Mouse (Mus musculus) naive thymus-derived CD4-positive, alpha-beta T cell, adult 2 months (primary cell): ENCODE data around the gene Trim13.

ENCODE experiments used
- DNase-seq: peaks from one replicate; pipeline ENCODE4 v3.0.0-alpha.2; 2011; ENCODE audit warnings: low read depth

The Trim13 gene

DNA sequence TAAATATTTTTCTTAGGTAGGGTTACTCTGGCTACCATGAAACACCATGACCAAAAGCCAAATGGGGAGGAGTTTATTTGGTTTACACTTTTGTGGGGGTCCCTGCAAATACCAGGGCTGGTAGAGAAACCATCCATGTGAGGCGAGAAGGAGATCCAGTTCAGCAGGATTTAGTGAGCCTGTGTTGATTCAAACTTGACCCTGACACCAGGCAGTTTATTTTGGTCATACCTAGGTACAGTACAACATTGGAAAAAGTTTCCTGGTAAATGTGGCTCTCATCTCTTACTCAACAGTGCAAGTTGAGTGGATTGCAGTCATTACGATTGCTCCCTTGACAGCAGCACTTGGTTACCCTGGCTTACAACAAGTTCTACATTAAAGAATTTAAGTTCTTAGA lies 15.3 kb downstream of the Trim13 start:
- DNase-seq, result no peak

DNA sequence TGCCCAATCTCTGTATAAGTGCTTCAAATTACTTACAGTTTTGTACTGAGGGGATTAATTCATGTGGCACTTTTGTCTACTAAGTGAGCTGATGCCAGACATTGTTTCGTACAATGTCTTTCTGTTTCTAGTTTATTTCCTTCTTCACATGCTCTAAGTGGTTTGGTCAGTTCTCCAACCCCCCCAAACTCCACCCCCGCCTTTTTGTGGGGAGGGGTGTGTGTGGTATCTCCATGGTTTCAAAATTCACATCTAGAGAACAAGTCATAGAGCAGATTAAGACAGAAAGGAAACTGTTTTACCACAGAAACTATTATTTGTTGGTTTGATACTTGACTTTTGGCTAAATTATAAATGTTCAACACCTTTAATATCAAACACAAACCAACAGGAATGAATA lies 22.3 kb downstream of the Trim13 start:
- DNase-seq, result no peak

DNA sequence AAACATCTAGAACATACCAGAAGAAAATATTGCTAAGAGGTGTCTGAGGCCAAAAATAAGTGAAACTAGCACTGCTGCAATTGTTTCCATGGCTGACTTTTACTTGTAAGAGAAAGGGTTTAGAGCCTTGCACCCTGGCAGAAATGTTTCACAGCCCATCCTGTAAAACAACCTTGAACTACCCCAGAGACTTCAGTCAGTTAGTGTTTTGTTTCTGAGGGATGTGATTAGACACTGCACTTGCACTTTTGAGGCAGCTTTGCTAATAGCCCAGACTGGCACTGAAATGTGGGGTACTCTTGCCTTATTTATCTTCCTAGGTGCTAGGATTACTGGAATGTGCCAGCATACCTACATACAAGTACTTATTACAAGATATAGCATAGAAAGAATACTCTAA lies 37.9 kb downstream of the Trim13 start:
- no peak for DNase-seq

DNA sequence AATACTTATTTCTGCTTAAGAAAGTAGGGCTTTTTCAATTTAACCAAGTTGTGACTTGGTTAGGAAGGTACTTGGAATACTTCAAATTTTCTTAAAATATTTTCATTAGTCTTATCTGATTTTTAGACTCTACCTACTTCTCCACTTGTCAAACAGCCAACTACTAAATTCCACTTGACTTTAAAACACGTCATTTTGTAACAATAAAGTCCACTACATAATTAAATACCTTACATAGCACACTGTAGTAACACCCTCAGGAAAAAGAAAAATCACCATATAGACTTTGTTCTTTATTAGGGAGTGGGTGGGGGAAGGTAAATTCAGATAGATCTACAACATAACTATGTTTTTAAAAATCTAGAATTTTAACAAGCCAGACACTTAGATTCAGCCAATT lies 44.6 kb downstream of the Trim13 start:
- no peak for DNase-seq

DNA sequence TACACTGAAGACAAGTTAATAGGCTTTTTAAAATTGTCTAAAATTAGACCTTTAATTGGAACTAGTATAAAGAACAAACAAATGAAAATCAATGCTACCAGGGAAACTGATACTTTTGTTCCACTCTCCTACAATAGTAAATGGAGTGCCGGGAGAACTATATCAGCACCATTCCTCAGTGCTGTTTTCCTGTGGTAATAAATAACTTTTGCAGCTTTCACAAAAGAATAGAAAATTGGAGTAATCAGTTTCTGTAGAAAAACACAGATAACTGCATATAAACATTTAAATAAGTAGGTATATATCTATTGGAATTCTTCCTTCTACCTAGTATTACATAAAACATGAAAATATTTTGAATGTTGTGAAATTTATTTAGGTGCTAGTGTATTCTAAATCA lies 47.5 kb downstream of the Trim13 start:
- DNase-seq, result no peak

- DNase-seq, result no peak
Measured at GRCm38 (mm10) chr14:61647182-61647880, 49.3 kb downstream of the Trim13 start.

- peak; percentile 60 for DNase-seq
Measured at GRCm38 (mm10) chr14:61647881-61648684, 50.0 kb downstream of the Trim13 start.

DNA sequence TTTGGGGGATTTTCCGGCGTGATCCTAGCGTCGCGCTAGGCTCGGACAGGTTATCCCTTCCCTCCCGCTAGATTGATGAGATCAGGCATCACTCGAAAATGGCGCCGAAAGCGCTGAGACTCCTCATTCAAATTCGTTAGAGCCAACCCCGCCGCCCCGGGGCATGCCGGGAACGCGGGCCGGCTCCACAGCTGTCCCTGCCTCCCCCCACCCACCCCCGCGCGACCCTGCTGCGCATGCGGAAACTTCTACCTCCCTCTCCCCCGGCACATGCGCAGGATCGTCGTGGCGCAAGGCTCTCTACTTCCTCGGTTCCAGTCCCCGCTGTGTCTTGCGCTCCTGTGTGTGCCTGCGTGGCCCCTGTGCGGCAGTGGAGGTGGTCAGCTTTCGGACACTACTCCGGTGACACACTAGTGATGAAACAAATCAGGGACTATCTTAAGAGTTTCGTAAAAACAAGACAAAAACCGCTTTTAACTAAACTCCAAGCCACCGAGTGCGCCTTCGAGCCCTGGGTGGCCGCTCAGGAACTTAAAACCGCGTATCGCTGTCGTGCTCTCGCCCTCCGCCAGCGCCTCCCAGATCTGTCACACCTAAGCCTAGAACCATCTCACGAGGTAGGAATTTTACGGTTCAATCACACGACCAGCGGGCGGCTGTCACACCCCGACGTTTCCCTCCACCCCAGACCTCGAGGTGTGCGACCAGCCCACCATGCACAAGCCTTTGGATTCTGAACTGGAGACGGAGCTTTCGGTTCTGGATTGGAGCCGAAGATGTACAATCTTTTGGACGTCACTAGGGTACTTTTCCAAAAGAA lies 50.8 kb downstream of the Trim13 start:
- DNase-seq, result peak; percentile 99

DNA sequence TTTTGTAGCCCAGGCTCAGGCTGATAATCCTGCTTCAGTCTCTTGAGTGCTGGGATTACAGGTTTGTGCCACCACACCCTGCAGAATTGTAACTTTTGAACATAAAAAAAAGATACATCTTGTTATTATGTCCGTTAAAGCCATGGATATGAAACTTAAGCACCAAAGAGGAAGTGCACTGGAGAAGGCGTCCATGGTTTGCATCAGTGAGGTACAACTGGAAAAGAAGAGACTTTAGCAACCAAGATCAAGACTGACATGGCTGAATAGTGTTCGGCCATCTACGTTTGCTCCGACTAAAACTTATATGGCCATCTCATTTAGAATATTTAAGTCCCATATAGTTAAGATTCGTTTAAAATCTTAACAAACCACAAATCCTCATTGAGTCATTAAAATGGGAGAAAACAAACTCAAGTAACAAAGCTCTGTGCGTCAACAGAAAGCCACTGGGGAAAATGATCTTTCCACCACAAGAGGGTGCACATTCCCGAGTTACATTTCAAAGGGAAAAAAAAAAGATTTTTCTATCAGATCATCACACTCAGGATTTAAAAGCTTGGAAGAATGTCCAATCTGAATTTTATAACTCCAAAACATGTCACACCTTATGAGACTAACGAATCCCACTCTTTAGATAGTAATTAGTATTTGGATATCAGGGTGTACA lies 52.4 kb downstream of the Trim13 start:
- peak; percentile 72 for DNase-seq
